9 mouse cellular contexts compared by ENCODE assay signal in the genomic region with DNA sequence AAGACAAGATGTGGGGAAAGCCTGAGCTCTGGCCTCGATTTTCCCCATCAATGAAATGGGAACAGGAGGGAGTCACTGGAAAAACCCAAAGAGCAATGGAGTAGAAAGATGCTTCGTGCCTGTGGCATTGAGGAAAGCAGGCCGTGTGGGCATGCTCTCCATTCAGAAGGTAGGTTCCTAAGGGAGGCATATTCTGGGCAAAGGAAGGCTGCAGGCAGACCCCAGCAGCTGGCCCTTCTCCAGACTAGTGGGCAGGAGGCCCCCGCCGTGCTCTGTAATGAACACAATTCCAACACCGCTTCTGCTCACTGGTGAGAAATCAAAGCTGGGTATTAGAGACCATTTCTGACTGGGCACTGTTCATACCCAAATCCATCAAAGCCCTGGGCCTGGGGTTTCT. TPM values are rescaled to one million over a fixed set of nuclear protein-coding genes. Genes with fewer than 3 reads are reported as not detected.
DNase-seq lines count a peak whose midpoint lies in the region; ATAC-seq and TF ChIP-seq lines count a peak whose summit lies in the region.
"Had no signal": no experiment of that assay in that cellular context is flagged by ENCODE, and none has a peak within 500 bp of the region (broad histone marks: within the 10 kb centered on the region; RNA-seq: fewer than 3 reads in every experiment).

No protein-coding gene starts in this region.

- TF ChIP-seq POLR2A in brain, embryonic 14.5 days (IDR thresholded peaks at IDR 0.05; ENCODE audit: borderline replicate concordance, extremely low read depth, insufficient read depth, insufficient read length, poor library complexity, severe bottlenecking): no peak
- no peak for TF ChIP-seq POLR2A in limb, embryonic 14.5 days (IDR thresholded peaks at IDR 0.05; ENCODE audit: borderline replicate concordance, extremely low read depth, insufficient read depth, insufficient read length)

- peak overlapping the region; percentile 98 for H3K4me2 ChIP-seq in forebrain, postnatal 0 days (ENCODE audit: low read depth)
- peak overlapping the region; percentile 96 for H3K4me2 ChIP-seq in limb, embryonic 14.5 days (replicated peaks; ENCODE audit: low read depth, low read length, severe bottlenecking)

- no peaks in the 10 kb centered on the region for H3K36me3 ChIP-seq in forebrain, postnatal 0 days (ENCODE audit: insufficient read depth)
- no peaks in the 10 kb centered on the region for H3K36me3 ChIP-seq in limb, embryonic 14.5 days (ENCODE audit: control insufficient read depth, insufficient read depth, low read length)

- H3K4me1 ChIP-seq in forebrain, postnatal 0 days (ENCODE audit: insufficient read depth): 0 out of 2 replicates have a peak, but pooled peaks cover 19% of the 10 kb centered on the region
- peaks cover 50% of the 10 kb centered on the region for H3K4me1 ChIP-seq in limb, embryonic 14.5 days (ENCODE audit: control insufficient read depth, insufficient read depth, low read length)

- peaks cover 34% of the 10 kb centered on the region for H3K27me3 ChIP-seq in forebrain, postnatal 0 days (ENCODE audit: insufficient read depth, low read length)
- no peaks in the 10 kb centered on the region; the same call in 1 of the 2 replicates for H3K27me3 ChIP-seq in limb, embryonic 14.5 days (ENCODE audit: control insufficient read depth, insufficient read depth, low read length)

- DNase-seq in cerebellum, adult 11-12 months: peak; percentile 64
- DNase-seq in cerebellum, postnatal 4 days (ENCODE audit: low spot score in 2 of 2): no peak
- DNase-seq in brain, embryonic 14.5 days (ENCODE audit: low read depth): peak; percentile 47
- DNase-seq in forebrain, postnatal 0 days: no peak
- no peak for DNase-seq in limb, embryonic 14.5 days (ENCODE audit: low spot score)
- DNase-seq in retina, postnatal 1 day: no peak
- DNase-seq in B cell, adult 2 months: no peak
- no peak for DNase-seq in thymus, postnatal 14 days

- H3K27ac ChIP-seq in forebrain, postnatal 0 days (ENCODE audit: low read depth, low read length): no peak overlapping the region
- no peak overlapping the region for H3K27ac ChIP-seq in limb, embryonic 14.5 days (replicated peaks; ENCODE audit: low read depth, low read length)

- WGBS in forebrain, postnatal 0 days: 26% methylated on average over 6 of the region's 6 CpGs
- WGBS in limb, embryonic 14.5 days: 36% methylated on average over 6 of the region's 6 CpGs

- no peak for ATAC-seq in forebrain, postnatal 0 days
- ATAC-seq in limb, embryonic 14.5 days (ENCODE audit: low FRiP score, low read depth): no peak

- H3K4me3 ChIP-seq in forebrain, postnatal 0 days (ENCODE audit: low read depth, low read length): no peak overlapping the region
- peak overlapping the region; percentile 76 for H3K4me3 ChIP-seq in limb, embryonic 14.5 days (replicated peaks; ENCODE audit: low read length)
- H3K4me3 ChIP-seq: erythroblast, embryonic 14.5 days had no signal

- H3K9me3 ChIP-seq in forebrain, postnatal 0 days (ENCODE audit: low read length): no peaks in the 10 kb centered on the region
- no peaks in the 10 kb centered on the region for H3K9me3 ChIP-seq in limb, embryonic 14.5 days (ENCODE audit: control insufficient read depth, low read length)

- H3K9ac ChIP-seq in forebrain, postnatal 0 days: no peak overlapping the region
- H3K9ac ChIP-seq in limb, embryonic 14.5 days (ENCODE audit: low read depth, low read length, severe bottlenecking): no peak overlapping the region

- no peak for TF ChIP-seq CTCF in brain, embryonic 14.5 days (IDR thresholded peaks at IDR 0.05; ENCODE audit: borderline replicate concordance, extremely low read depth, insufficient read depth, insufficient read length)
- TF ChIP-seq CTCF in forebrain, postnatal 0 days (IDR thresholded peaks at IDR 0.05; ENCODE audit: low read depth): no peak

RNA-seq across cellular contexts. Expression of a gene that starts 2.3 kb away (rescaled TPM):
- 6.3 and 12.7 TPM in 2 replicates for polyA plus RNA-seq in brain, embryonic 14.5 days (2012; rRNA removed)
- total RNA-seq in forebrain, postnatal 0 days (2014; rRNA removed): 8.5 and 15.9 TPM in 2 replicates
- polyA plus RNA-seq in forebrain, postnatal 0 days (2015; fragmentation: Nextera tagmentation; extraction: Ambion mirVana): 1.1 and 1.6 TPM in 2 replicates
- 21.8 and 29.6 TPM in 2 replicates for polyA plus RNA-seq in limb, embryonic 14.5 days (2012; rRNA removed)
- polyA plus RNA-seq in limb, embryonic 14.5 days (2014; fragmentation: Nextera tagmentation; extraction: Ambion mirVana): 6.2 and 7.0 TPM in 2 replicates
- polyA plus RNA-seq: erythroblast, embryonic 14.5 days had no signal

Comparison
In these comparisons a context has a peak if more than half of its experiments do, and no peak if none do; other contexts are left out.
1. DNase-seq: peak in cerebellum, adult 11-12 months (single experiment) and brain, embryonic 14.5 days (single experiment); none in cerebellum, postnatal 4 days (0 of 2), forebrain, postnatal 0 days (single experiment), limb, embryonic 14.5 days (single experiment), retina, postnatal 1 day (single experiment), B cell, adult 2 months (0 of 2) and thymus, postnatal 14 days (single experiment).